Mouse (Mus musculus) forebrain, embryonic 12.5 days (tissue): Measurements from ENCODE around the gene Akr1c18. TPM values are rescaled to one million over a fixed set of nuclear protein-coding genes. Genes with fewer than 3 reads are reported as not detected.

Experiments used
- polyA plus RNA-seq: library from polyadenylated mRNA; unstranded; fragments of >200 nt; fragmentation: Nextera tagmentation; extraction: Ambion mirVana; gene quantifications from 2 replicates; pipeline ENCODE4 v1.2.1, GENCODE M21; 2016

Gene Akr1c18
- polyA plus RNA-seq, 1 experiment from 2014 or later, result not detected

Other genes starting within 250 kb of the Akr1c18 start
- gene Net1, start 232.4 kb downstream of the Akr1c18 start, polyA plus RNA-seq, result 49.2 and 55.7 TPM in 2 replicates
- not detected in 2 replicates for gene Tubal3, start 232.4 kb downstream of the Akr1c18 start, polyA plus RNA-seq
- not detected in 2 replicates for gene Ucn3, start 205.3 kb downstream of the Akr1c18 start, polyA plus RNA-seq
- 0.29 and 0.32 TPM in 2 replicates for gene Akr1c14, start 101.6 kb downstream of the Akr1c18 start, polyA plus RNA-seq
- 0.91 and 1.5 TPM in 2 replicates for gene Akr1c13, start 40.5 kb upstream of the Akr1c18 start, polyA plus RNA-seq
- 0.54 and 0.56 TPM in 2 replicates for gene Akr1c19, start 78.0 kb upstream of the Akr1c18 start, polyA plus RNA-seq
- gene Akr1c12, start 128.8 kb upstream of the Akr1c18 start, polyA plus RNA-seq, result 0.15 and 0.17 TPM in 2 replicates